Comparison of ENCODE assay signal across 9 mouse cellular contexts in genomic region chr9:110243221-110243833, GRCm38 (mm10). TPM values are rescaled to one million over a fixed set of nuclear protein-coding genes. Genes with fewer than 3 reads are reported as not detected.
DNase-seq lines count a peak whose midpoint lies in the region; ATAC-seq and TF ChIP-seq lines count a peak whose summit lies in the region.
"Had no signal": no experiment of that assay in that cellular context is flagged by ENCODE, and none has a peak within 500 bp of the region (broad histone marks: within the 10 kb centered on the region; RNA-seq: fewer than 3 reads in every experiment).

Gene Cspg5, plus strand, starts transcription at chr9:110243783.

- TF ChIP-seq CTCF in gastrocnemius, adult 2 months (IDR thresholded peaks at IDR 0.05): no peak

- no peak for DNase-seq in lung, postnatal 10 days
- DNase-seq in limb, embryonic 10.5 days (ENCODE audit: low spot score): no peak
- DNase-seq in thymus, postnatal 10 days (ENCODE audit: low spot score in 2 of 2): no peak
- no peak for DNase-seq in gastrocnemius, adult 2 months
- DNase-seq in thymus, adult 18-20 months: no peak

- H3K27ac ChIP-seq in lung, embryonic 15.5 days: no peak within 1 kb of the TSS
- no peak within 1 kb of the TSS for H3K27ac ChIP-seq in forebrain, embryonic 12.5 days
- no peak within 1 kb of the TSS for H3K27ac ChIP-seq in limb, embryonic 10.5 days
- no peak within 1 kb of the TSS for H3K27ac ChIP-seq in stomach, embryonic 14.5 days (ENCODE audit: low read length)
- H3K27ac ChIP-seq in gastrocnemius, adult 2 months: no peak within 1 kb of the TSS

- ATAC-seq in lung, embryonic 15.5 days (ENCODE audit: borderline replicate concordance, extremely low read depth, low FRiP score, low TSS enrichment): no peak
- ATAC-seq in forebrain, embryonic 12.5 days (ENCODE audit: low FRiP score): no peak
- no peak for ATAC-seq in stomach, embryonic 14.5 days (ENCODE audit: insufficient number of reproducible peaks, insufficient read depth, low FRiP score, low read depth)

- H3K9me3 ChIP-seq in lung, embryonic 15.5 days: no peaks in the 10 kb centered on the region
- no peaks in the 10 kb centered on the region for H3K9me3 ChIP-seq in forebrain, embryonic 12.5 days
- H3K9me3 ChIP-seq in limb, embryonic 10.5 days (replicated peaks): no peaks in the 10 kb centered on the region
- H3K9me3 ChIP-seq in stomach, embryonic 14.5 days (ENCODE audit: control insufficient read depth, low read depth, low read length): no peaks in the 10 kb centered on the region

- H3K9ac ChIP-seq in lung, embryonic 15.5 days: no peak within 1 kb of the TSS
- H3K9ac ChIP-seq in forebrain, embryonic 12.5 days: peak within 1 kb of the TSS; percentile 72; the same call in 1 of the 2 replicates
- no peak within 1 kb of the TSS for H3K9ac ChIP-seq in stomach, embryonic 14.5 days (replicated peaks; ENCODE audit: low read depth, low read length)

- H3K4me2 ChIP-seq in lung, embryonic 15.5 days: peak within 1 kb of the TSS; percentile 100
- H3K4me2 ChIP-seq in forebrain, embryonic 12.5 days: peak within 1 kb of the TSS; percentile 100
- H3K4me2 ChIP-seq in stomach, embryonic 14.5 days (replicated peaks; ENCODE audit: low read depth, low read length): peak within 1 kb of the TSS; percentile 95

- H3K27me3 ChIP-seq in lung, embryonic 15.5 days: peaks cover 19% of the 10 kb centered on the region
- peaks cover 15% of the 10 kb centered on the region; the same call in 1 of the 2 replicates for H3K27me3 ChIP-seq in forebrain, embryonic 12.5 days
- peaks cover 61% of the 10 kb centered on the region for H3K27me3 ChIP-seq in limb, embryonic 10.5 days (ENCODE audit: low read depth, poor library complexity, severe bottlenecking)
- 0 out of 2 replicates have a peak, but pooled peaks cover 3% of the 10 kb centered on the region for H3K27me3 ChIP-seq in stomach, embryonic 14.5 days (ENCODE audit: control insufficient read depth, insufficient read depth, low read length)

- H3K4me3 ChIP-seq in lung, embryonic 15.5 days: peak within 1 kb of the TSS; percentile 65; the same call in 1 of the 2 replicates
- H3K4me3 ChIP-seq in forebrain, embryonic 12.5 days (replicated peaks): peak within 1 kb of the TSS; percentile 75
- H3K4me3 ChIP-seq in limb, embryonic 10.5 days: peak within 1 kb of the TSS; percentile 71
- H3K4me3 ChIP-seq in stomach, embryonic 14.5 days (ENCODE audit: low read depth, low read length): peak within 1 kb of the TSS; percentile 51
- H3K4me3 ChIP-seq in gastrocnemius, adult 2 months: no peak within 1 kb of the TSS; the same call in 1 of the 2 replicates
- H3K4me3 ChIP-seq: myocyte had no signal

- H3K4me1 ChIP-seq in lung, embryonic 15.5 days: peaks cover 15% of the 10 kb centered on the region
- H3K4me1 ChIP-seq in forebrain, embryonic 12.5 days: peaks cover 30% of the 10 kb centered on the region
- H3K4me1 ChIP-seq in limb, embryonic 10.5 days: peaks cover 19% of the 10 kb centered on the region
- peaks cover 5% of the 10 kb centered on the region; the same call in 1 of the 2 replicates for H3K4me1 ChIP-seq in stomach, embryonic 14.5 days (ENCODE audit: control insufficient read depth, insufficient read depth, low read length)

- H3K36me3 ChIP-seq in lung, embryonic 15.5 days: peaks cover 9% of the 10 kb centered on the region; the same call in 1 of the 2 replicates
- H3K36me3 ChIP-seq in forebrain, embryonic 12.5 days (replicated peaks): peaks cover 27% of the 10 kb centered on the region
- H3K36me3 ChIP-seq in limb, embryonic 10.5 days: peaks cover 36% of the 10 kb centered on the region
- peaks cover 10% of the 10 kb centered on the region for H3K36me3 ChIP-seq in stomach, embryonic 14.5 days (ENCODE audit: control insufficient read depth, insufficient read depth, low read length)

- intact Hi-C loops in gastrocnemius, adult 2 months (cut with DNase I): no loop called here

- 82% methylated on average over 7 of the region's 7 CpGs for WGBS in lung, embryonic 15.5 days
- WGBS in forebrain, embryonic 12.5 days: 88% methylated on average over 7 of the region's 7 CpGs
- 88% methylated on average over 7 of the region's 7 CpGs for WGBS in limb, embryonic 10.5 days
- 83% methylated on average over 7 of the region's 7 CpGs for WGBS in stomach, embryonic 14.5 days

RNA-seq across cellular contexts. Expression of gene Cspg5, which starts in this region (rescaled TPM):
- 2.8 and 4.0 TPM in 2 replicates for polyA plus RNA-seq in lung, embryonic 15.5 days (2015; fragmentation: Nextera tagmentation; extraction: Ambion mirVana)
- polyA plus RNA-seq in forebrain, embryonic 12.5 days (2016; fragmentation: Nextera tagmentation; extraction: Ambion mirVana): 21.9 and 22.3 TPM in 2 replicates
- 0.11 and 0.13 TPM in 2 replicates for polyA plus RNA-seq in limb, embryonic 10.5 days (2016; fragmentation: Nextera tagmentation; extraction: Ambion mirVana)
- 3.2 and 3.5 TPM in 2 replicates for polyA plus RNA-seq in stomach, embryonic 14.5 days (2014; fragmentation: Nextera tagmentation; extraction: Ambion mirVana)
- total RNA-seq in gastrocnemius, adult 2 months (2021): under 1 TPM in 1 of 2 experiments, not detected in 1; 0.25 TPM
